Mouse (Mus musculus) midbrain, embryonic 10.5 days (tissue): ENCODE data around the gene Adgra1. TPM values are rescaled to one million over a fixed set of nuclear protein-coding genes. Genes with fewer than 3 reads are reported as not detected.

Experiments
- DNase-seq: peaks from one replicate; pipeline ENCODE4 v3.0.0-alpha.2; 2017; ENCODE audit warnings: low spot score
- H3K27ac ChIP-seq: fragments of 300-500 bp; sonication (generic); replicated peaks from 2 replicates; pipeline ENCODE4 v1.5.1; 2016; ENCODE audit warnings: mild to moderate bottlenecking
- H3K27me3 ChIP-seq: fragments of 300-500 bp; sonication (generic); 2 replicates; pipeline ENCODE4 v1.6.1; 2016; ENCODE audit warnings: low read depth, mild to moderate bottlenecking; ENCODE audit not compliant: poor library complexity, severe bottlenecking
- H3K36me3 ChIP-seq: fragments of 300-500 bp; sonication (generic); 2 replicates; pipeline ENCODE4 v1.6.1; 2016; ENCODE audit warnings: mild to moderate bottlenecking, moderate library complexity
- H3K4me1 ChIP-seq: fragments of 300-500 bp; sonication (generic); 2 replicates; pipeline ENCODE4 v1.6.1; 2016
- H3K4me3 ChIP-seq: fragments of 300-500 bp; sonication (generic); 2 replicates; pipeline ENCODE4 v1.5.1; 2016; ENCODE audit warnings: mild to moderate bottlenecking, moderate library complexity
- H3K9me3 ChIP-seq: fragments of 300-500 bp; sonication (generic); replicated peaks from 2 replicates; pipeline ENCODE4 v1.6.1; 2016; ENCODE audit warnings: mild to moderate bottlenecking
- WGBS: fragments of 180-500 bp; shearing (Covaris S2); methylation state at CpG from one replicate; pipeline ENCODE4 v1.1.7; 2016; 5-methylcytosine and 5-hydroxymethylcytosine counted together
- polyA plus RNA-seq: library from polyadenylated mRNA; unstranded; fragments of >200 nt; fragmentation: Nextera tagmentation; extraction: Ambion mirVana; gene quantifications from 2 replicates; pipeline ENCODE4 v1.2.1, GENCODE M21; 2016

Gene Adgra1
- polyA plus RNA-seq, 1 experiment from 2014 or later = 9.1 TPM

- Histone ChIP-seq H3K4me1 (no peaks in the 10 kb centered on the region), H3K36me3 (no peaks in the 10 kb centered on the region), H3K27me3 (no peaks in the 10 kb centered on the region), H3K4me3 (no peak overlapping the region), H3K9me3 (no peaks in the 10 kb centered on the region), H3K27ac (no peak overlapping the region)
- 38% methylated on average over 3 of the region's 3 CpGs for WGBS
- peak; percentile 70 for DNase-seq
These were observed 27.4 kb downstream of the Adgra1 start for GRCm38 (mm10) chr7:139861411-139861810.

DNA sequence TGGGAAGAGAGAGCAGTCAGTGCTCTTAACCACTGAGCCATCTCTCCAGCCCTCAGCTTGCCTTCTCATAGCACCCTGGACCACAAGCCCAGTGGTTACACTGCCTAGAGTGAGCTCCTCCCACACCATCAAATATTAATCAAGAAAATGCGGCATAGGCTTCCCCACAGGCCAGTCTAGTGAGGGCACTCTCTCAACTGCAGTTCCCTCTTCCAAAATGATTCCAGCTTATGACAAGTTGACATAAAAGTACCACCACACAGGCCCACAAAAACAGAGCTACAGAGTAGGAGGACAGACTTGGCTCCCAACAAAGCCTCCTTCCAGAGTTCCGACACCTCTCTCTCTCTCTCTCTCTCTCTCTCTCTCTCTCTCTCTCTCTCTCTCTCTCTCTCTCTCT, 29.1 kb downstream of the Adgra1 start:
- H3K4me1 ChIP-seq = no peaks in the 10 kb centered on the region
- WGBS = 90% methylated on average over 2 of the region's 2 CpGs
- H3K27me3 ChIP-seq = no peaks in the 10 kb centered on the region
- DNase-seq = no peak
- H3K4me3 ChIP-seq = no peak overlapping the region
- H3K36me3 ChIP-seq = no peaks in the 10 kb centered on the region
- no peak overlapping the region for H3K27ac ChIP-seq
- H3K9me3 ChIP-seq = no peaks in the 10 kb centered on the region

GRCm38 (mm10) chr7:139864253-139864652, 30.3 kb downstream of the Adgra1 start:
- Histone ChIP-seq H3K9me3 (no peaks in the 10 kb centered on the region), H3K36me3 (no peaks in the 10 kb centered on the region), H3K27me3 (no peaks in the 10 kb centered on the region), H3K4me1 (no peaks in the 10 kb centered on the region), H3K4me3 (no peak overlapping the region), H3K27ac (no peak overlapping the region)
- no peak for DNase-seq
- WGBS = 60% methylated on average over 2 of the region's 2 CpGs

DNA sequence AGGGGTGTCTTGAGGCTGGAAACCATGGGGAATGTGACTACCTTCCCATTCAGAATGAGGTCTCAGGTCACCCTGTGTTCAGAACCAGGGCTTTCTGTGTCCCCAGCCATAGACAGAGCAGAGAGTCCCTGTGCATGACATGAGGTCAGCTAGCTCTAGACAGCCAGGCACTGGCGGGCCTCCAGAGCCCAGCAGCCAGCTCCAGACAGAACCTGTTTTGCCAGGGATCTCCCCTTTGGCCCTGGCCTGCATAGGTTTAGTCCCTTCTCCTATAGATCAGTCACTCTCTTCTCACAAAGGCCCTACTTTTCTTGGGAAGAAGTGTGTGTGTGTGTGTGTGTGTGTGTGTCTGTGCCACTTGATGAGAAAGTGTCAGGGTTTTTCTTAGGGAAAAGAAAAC, 30.9 kb downstream of the Adgra1 start:
- no peaks in the 10 kb centered on the region for H3K9me3 ChIP-seq
- 88% methylated on average over 1 of the region's 1 CpGs for WGBS

GRCm38 (mm10) chr7:139871014-139871413, 37.0 kb downstream of the Adgra1 start:
- Histone ChIP-seq H3K27ac (no peak overlapping the region), H3K27me3 (no peaks in the 10 kb centered on the region), H3K4me3 (no peak overlapping the region), H3K9me3 (no peaks in the 10 kb centered on the region), H3K4me1 (no peaks in the 10 kb centered on the region), H3K36me3 (no peaks in the 10 kb centered on the region)
- WGBS = 84% methylated on average over 5 of the region's 5 CpGs
- DNase-seq = no peak

More for the DNA sequence above, 30.9 kb downstream of the Adgra1 start:
- Histone ChIP-seq H3K27ac (no peak overlapping the region), H3K4me3 (no peak overlapping the region), H3K36me3 (no peaks in the 10 kb centered on the region), H3K4me1 (no peaks in the 10 kb centered on the region), H3K27me3 (no peaks in the 10 kb centered on the region)
- no peak for DNase-seq

- H3K4me1 ChIP-seq = peaks cover 6% of the 10 kb centered on the region; the same call in 1 of the 2 replicates
- WGBS = 73% methylated on average over 10 of the region's 10 CpGs
- H3K27ac ChIP-seq = no peak overlapping the region
- H3K27me3 ChIP-seq = no peaks in the 10 kb centered on the region
- no peaks in the 10 kb centered on the region for H3K9me3 ChIP-seq
- DNase-seq = no peak
- H3K36me3 ChIP-seq = no peaks in the 10 kb centered on the region
- H3K4me3 ChIP-seq = no peak overlapping the region
These were observed 43.3 kb downstream of the Adgra1 start for GRCm38 (mm10) chr7:139877167-139877792.

GRCm38 (mm10) chr7:139878122-139878521, 44.1 kb downstream of the Adgra1 start:
- WGBS = 89% methylated on average over 5 of the region's 5 CpGs
- H3K27ac ChIP-seq = no peak overlapping the region
- H3K4me3 ChIP-seq = no peak overlapping the region

GRCm38 (mm10) chr7:139878621-139879020, 44.6 kb downstream of the Adgra1 start:
- no peaks in the 10 kb centered on the region for H3K9me3 ChIP-seq
- peaks cover 6% of the 10 kb centered on the region; the same call in 1 of the 2 replicates for H3K4me1 ChIP-seq
- no peak for DNase-seq
- WGBS = 82% methylated on average over 6 of the region's 6 CpGs
- H3K4me3 ChIP-seq = no peak overlapping the region
- no peaks in the 10 kb centered on the region for H3K36me3 ChIP-seq
- H3K27ac ChIP-seq = no peak overlapping the region
- H3K27me3 ChIP-seq = no peaks in the 10 kb centered on the region

More at GRCm38 (mm10) chr7:139878122-139878521, 44.1 kb downstream of the Adgra1 start:
- H3K27me3 ChIP-seq = no peaks in the 10 kb centered on the region
- no peaks in the 10 kb centered on the region for H3K36me3 ChIP-seq
- DNase-seq = no peak
- no peaks in the 10 kb centered on the region for H3K9me3 ChIP-seq
- peaks cover 6% of the 10 kb centered on the region; the same call in 1 of the 2 replicates for H3K4me1 ChIP-seq

- DNase-seq = no peak
- Histone ChIP-seq H3K4me1 (peaks cover 6% of the 10 kb centered on the region; the same call in 1 of the 2 replicates), H3K27me3 (no peaks in the 10 kb centered on the region), H3K36me3 (no peaks in the 10 kb centered on the region), H3K4me3 (no peak overlapping the region), H3K27ac (no peak overlapping the region), H3K9me3 (no peaks in the 10 kb centered on the region)
- 82% methylated on average over 4 of the region's 4 CpGs for WGBS
These were observed 49.6 kb downstream of the Adgra1 start for GRCm38 (mm10) chr7:139883545-139883944.

- peaks cover 13% of the 10 kb centered on the region for H3K4me1 ChIP-seq
- no peak overlapping the region for H3K27ac ChIP-seq
- no peaks in the 10 kb centered on the region for H3K36me3 ChIP-seq
- no peak overlapping the region for H3K4me3 ChIP-seq
- no peaks in the 10 kb centered on the region for H3K9me3 ChIP-seq
- 85% methylated on average over 5 of the region's 5 CpGs for WGBS
- no peak for DNase-seq
- H3K27me3 ChIP-seq = peaks cover 51% of the 10 kb centered on the region
These were observed 57.8 kb downstream of the Adgra1 start for GRCm38 (mm10) chr7:139891779-139892178.

DNA sequence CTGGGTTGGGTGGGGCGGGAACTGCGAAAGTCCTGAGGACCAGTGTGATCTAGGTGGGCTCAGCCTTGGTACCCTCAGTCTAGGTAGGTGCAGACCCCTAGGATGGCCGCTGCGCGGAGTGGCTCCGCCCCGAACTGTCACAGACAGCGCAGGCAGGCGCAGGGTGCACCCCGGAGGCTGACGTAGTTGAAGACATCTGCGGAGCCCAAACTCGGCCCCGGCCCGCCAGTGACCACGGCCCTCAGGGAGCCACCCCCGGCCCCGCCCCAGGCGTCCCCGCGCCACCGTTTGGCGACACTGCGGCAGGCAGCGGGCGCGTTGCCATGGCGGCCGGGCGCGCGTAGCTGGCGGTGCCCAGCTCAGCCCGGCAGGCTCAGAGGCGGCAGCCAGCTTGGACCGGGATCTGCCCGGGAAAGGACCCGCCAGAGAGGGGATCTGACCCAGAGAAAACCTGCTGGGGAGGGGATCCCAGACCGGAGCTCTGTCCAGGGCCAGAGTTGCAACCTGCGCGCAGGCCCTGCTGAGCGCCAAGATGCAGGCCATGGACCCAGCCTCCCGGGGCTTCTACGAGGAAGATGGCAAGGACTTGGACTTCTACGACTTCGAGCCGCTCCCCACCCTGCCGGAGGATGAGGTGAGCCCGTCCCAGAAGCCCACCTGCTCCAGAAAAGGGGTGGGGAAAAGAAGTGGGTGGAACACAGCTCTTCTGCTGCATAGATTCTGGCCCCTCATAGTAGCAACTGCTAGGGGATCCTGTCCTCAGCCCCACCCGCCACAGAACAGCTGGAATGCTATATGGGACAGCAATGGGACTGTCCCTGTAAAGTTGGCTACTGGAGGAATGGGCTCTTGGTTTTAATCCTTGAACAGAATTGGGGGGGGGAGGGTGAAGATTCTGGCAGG, 60.9 kb downstream of the Adgra1 start, which contains the start of gene Kndc1:
TSS of gene Kndc1 (plus strand) at position 42 of the 903 bp plus-strand sequence.
- 1% methylated on average over 50 of the region's 50 CpGs for WGBS
- peak; percentile 57 for DNase-seq
- Histone ChIP-seq H3K27me3 (peaks cover 69% of the 10 kb centered on the region), H3K4me3 (peak within 1 kb of the TSS; percentile 66), H3K27ac (peak within 1 kb of the TSS; percentile 14; the same call in 1 of the 2 replicates), H3K4me1 (peaks cover 13% of the 10 kb centered on the region), H3K36me3 (no peaks in the 10 kb centered on the region), H3K9me3 (no peaks in the 10 kb centered on the region)

DNA sequence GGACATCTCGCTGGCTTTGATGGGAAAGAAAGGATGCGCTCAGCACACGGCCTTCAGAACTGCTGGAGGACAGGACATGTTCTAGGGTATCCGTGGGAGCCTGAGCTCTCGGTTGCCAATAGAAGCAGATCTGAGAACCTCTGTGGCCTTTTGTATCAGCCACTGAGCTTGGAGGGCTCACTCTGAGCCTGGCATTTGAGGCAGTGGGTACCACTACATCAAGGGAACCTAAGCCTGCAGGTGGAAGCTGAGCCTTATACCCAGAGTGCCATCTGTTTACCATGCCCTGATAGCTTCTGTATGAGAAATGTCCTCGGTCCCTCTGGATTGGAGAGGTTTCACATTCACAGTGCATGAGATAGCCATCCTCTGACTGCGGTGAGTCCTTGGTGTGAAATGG, 62.3 kb downstream of the Adgra1 start:
- Histone ChIP-seq H3K27ac (no peak overlapping the region), H3K27me3 (peaks cover 69% of the 10 kb centered on the region), H3K36me3 (no peaks in the 10 kb centered on the region), H3K9me3 (no peaks in the 10 kb centered on the region), H3K4me1 (peaks cover 13% of the 10 kb centered on the region), H3K4me3 (no peak overlapping the region)
- WGBS = 79% methylated on average over 7 of the region's 7 CpGs
- DNase-seq = no peak

- no peak overlapping the region for H3K27ac ChIP-seq
- H3K4me1 ChIP-seq = peaks cover 13% of the 10 kb centered on the region
- no peaks in the 10 kb centered on the region for H3K36me3 ChIP-seq
- WGBS = 87% methylated on average over 7 of the region's 7 CpGs
- no peak for DNase-seq
- no peak overlapping the region for H3K4me3 ChIP-seq
- peaks cover 68% of the 10 kb centered on the region for H3K27me3 ChIP-seq
- H3K9me3 ChIP-seq = no peaks in the 10 kb centered on the region
These were observed 62.8 kb downstream of the Adgra1 start for GRCm38 (mm10) chr7:139896796-139897195.
